Mouse (Mus musculus) testis, postnatal 10 days (tissue): ENCODE results near the gene Gak.
"Not testable (repeated sequence)": the region's sequence is repeated elsewhere in the genome, so short reads cannot be mapped to it uniquely, and the experiment has no call there.

Experiments
- DNase-seq: peaks from one replicate; pipeline ENCODE4 v3.0.0; 2021; ENCODE audit warnings: low spot score

Gak gene

DNA sequence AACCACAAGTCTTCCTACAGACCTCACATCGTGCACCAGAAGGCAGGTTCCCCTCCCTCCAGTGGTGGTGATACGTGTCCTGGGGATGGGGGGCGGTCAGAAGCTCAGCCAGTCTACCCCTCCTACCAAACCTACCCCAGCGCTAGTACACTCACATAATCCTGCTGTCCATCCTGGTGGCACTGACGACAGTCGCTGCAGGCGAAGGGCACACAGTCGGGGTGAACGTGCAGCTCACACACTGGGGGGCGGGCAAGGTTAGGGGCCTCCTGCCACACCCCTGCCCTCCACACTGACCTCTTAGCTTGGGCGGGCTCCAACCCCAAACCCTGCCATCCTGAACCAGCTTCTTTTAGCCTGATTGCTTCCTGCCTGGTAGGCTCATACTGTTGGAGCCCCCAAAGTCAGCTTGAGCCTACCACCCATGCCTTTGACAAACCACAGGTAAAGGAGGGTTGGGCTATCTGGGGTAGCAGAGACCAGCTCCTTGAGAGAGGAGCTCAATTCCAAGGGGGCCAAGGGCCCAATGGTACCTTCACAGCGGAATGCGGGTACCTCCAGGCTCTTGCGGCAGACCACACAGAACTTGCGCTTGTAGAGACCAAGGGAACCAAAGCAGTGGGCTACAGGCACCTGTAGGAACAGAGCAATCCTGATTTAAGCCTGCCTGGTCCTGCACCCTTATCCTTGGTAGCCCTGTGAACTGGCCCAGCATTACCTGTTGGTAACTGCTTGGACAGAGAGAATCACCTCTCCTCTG is 26.5 kb upstream of the Gak start:
- DNase-seq, result peak; percentile 36

GRCm38 (mm10) chr5:108655381-108655780 is 25.8 kb upstream of the Gak start:
- peak; percentile 27 for DNase-seq

DNA sequence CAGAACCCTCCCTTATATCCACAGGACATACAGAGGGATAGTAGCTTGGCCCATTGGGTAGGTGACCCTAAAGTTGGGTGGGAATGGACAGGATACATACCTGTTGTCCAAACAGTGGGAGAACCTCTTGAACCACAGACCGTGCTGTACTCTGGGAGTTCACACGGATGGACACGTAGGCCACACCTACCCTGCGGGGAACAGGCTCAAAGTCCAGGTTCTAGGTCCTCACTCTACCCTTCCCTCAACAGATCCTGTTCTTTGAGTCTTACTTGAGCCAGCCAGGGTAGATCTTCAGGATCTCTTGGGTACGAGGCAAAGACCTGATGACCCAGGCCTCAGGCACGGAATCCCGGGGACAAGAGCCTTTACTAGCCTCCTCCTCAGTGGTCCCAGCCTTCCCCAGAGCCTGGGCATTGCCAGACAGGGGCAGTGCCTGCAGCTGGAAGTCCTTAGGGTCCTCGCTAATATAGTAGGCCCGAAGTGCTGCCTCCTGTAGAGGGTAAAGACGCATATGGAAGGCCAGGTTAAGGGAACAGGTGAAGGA is 25.0 kb upstream of the Gak start:
- DNase-seq, result peak; percentile 30

GRCm38 (mm10) chr5:108653341-108653740 is 23.8 kb upstream of the Gak start:
- peak; percentile 39 for DNase-seq

- peak; percentile 49 for DNase-seq
These were observed 22.3 kb upstream of the Gak start for GRCm38 (mm10) chr5:108651823-108652222.

DNA sequence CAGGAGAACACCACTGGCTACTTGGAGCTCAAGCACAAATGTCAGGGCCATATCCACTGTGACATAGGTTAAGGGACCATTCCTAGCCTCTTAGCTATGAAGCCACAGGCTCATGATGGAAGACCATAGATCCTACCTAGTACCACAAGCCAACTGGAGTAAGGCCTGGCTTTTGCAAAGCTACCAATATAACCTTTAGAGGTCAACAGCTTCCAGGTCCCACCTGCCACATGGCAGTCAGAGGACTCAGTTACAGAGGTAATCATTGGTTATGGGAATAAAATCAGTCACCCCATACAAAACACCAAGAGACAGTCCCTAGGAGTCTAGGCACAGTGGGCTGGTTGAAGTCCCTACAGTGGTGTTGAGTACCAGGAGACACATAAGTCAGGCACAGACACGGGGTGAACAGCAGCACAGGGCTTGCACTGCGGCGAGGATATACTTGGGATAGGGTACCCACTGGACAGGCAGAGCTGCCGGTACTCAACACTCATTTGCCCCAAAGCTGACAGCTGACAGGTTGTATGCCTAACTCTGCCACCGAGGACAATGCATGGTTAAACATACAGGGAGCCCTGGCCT is 21.7 kb upstream of the Gak start:
- DNase-seq, result no peak

DNA sequence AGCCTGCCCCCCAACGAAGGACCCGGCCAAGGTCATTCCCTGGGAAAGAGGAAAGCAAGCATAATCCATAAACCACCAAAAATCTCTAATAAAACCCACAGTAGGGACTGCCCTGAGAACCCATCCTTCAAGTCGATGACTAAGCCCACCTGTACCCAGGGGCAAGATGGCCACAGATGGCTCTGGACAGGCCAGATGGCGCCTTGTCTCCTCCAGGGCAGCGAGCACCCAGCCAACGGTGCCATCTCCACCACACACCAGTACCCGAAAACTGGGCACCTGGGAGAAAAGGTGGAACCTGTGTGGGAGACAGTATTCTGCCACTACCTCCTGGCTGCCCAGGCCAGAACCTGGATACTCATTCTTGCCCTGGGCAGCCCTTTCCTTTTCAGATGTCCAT is 20.8 kb upstream of the Gak start:
- no peak for DNase-seq

DNA sequence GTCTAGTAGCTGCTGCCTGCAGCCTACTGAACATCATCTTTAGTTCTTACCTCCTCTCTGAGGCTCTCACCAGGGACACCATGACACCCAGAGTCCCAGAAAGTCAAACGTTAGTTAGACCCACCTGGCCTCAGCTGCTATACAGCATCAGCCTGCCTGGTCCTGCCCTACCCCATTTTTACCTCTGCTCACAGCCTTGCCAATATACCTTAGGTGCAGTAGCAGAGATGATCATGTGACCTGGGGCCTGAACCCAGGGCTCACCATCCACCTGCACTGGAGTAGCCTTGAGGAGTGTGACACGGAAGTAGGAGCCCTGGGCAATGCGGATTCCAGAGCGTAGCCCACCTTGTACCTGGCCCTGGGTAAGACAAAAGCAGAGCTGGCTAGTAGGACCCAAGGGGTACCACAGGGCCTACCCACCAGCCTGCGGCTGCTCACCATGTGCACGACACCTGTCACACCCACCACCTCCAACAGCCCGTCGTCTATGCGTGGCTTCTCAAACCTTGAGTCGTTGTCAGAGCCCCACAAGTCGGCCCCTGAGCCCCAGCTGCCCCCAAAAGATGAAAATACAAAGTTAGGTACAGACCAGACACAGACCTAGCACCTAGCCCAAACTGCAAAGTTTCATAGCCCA is 19.5 kb upstream of the Gak start:
- DNase-seq, result peak; percentile 38

- no peak for DNase-seq
These were observed 18.4 kb upstream of the Gak start for GRCm38 (mm10) chr5:108647820-108648465.

DNA sequence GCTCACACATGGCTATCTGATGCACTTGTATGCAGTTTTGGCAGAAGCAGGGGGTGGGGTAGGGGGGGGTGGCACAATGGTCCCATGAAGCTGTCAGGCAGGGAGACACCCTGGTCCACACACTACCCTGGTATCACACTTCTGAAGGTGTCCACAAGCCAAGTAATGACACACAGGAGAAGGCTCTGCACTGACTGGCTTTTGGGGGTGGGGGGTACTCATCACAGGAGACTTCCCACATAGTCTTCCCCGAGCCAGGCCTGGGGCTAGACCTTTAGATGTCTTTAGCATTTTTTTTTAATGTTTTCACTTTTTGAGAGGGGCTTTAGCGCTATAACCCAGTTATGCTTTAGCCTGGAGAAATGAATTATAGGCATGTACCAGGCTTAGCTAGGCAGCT is 17.8 kb upstream of the Gak start:
- no peak for DNase-seq

- DNase-seq, result no peak
These were observed 16.7 kb upstream of the Gak start for GRCm38 (mm10) chr5:108646343-108646660.

DNA sequence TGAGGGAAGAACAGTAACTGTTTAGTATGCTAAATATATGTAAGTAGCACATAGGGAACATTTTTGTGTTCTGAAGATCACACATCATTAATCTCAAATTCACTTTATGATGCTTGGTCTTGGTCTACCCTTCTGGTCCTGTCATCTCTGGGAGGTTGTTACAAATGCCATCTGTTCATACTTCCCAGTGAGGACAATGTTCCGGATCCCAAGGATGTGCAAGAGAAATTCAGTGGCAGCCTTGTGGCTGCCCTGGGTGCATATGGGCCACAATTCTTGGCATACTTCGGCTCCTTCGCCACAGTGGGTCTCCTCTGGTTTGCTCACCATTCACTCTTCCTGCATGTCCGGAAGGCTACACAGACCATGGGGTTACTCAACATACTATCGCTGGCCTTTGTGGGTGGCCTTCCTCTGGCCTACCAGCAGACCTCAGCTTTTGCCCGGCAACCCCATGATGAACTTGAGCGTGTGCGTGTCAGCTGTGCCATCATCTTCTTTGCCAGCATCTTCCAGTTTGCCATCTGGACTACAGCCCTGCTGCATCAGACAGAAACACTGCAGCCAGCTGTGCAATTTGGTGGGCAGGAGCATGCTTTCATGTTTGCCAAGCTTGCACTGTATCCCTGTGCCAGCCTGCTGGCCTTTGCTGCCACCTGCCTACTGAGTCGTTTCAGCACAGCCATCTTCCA is 16.2 kb upstream of the Gak start:
- no peak for DNase-seq

DNA sequence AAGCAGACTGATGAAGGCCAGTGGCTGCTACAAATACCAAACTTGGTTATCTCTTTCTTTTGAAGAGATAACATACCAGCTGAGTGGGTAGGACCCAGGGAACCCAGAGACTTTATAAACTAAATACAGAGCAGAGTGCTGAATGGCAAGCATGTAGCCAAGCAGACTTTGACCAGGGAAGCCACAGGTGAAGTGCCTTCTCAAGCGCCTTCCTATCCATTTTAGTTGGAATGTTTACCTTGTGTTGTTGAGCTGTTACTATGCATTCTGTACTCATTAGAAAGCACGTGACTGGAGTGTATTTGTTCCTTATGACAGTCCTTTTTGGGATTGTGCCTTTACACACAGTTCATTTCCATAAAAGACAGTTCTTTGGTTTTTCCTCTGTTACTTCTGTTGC is 14.1 kb upstream of the Gak start:
- no peak for DNase-seq

DNA sequence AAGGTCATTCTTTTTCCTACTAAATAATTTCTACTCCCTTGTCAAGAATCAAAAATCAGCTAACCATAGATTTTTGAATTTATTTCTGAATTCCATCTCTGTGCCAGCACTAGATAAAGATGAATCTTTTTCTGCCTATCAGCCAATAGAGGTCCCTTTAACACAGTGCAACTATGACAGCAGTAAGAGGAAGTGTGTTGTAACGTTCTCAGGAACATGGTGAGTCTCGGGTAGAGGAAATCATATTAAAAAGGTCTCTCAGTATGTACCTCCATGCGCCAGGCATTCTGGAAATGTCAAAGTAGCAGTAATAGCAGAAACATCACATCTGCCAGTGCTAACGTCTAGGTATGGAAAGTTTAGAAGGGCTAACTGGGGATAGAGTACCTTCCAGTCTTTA is 6.6 kb upstream of the Gak start:
- DNase-seq, result no peak

DNA sequence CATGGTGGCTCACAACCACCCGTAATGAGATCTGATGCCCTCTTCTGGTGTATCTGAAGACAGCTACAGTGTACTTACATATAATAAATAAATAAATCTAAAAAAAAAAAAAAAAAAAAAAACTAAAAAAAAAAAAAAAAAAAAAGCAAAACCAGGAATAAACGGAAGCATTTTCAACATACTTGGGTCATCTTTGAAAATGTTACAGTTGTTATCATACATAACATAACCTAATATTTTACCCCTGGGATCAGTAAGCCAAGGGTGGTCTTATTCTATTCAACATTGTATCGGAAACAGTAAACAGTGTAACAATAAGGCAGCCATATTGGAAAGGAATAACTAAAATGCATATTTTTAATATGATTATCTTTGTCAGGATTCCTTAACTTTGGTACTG is 4.5 kb upstream of the Gak start:
- DNase-seq, result not testable (repeated sequence)

- DNase-seq, result no peak
These were observed 4.1 kb upstream of the Gak start for GRCm38 (mm10) chr5:108633676-108634075.

DNA sequence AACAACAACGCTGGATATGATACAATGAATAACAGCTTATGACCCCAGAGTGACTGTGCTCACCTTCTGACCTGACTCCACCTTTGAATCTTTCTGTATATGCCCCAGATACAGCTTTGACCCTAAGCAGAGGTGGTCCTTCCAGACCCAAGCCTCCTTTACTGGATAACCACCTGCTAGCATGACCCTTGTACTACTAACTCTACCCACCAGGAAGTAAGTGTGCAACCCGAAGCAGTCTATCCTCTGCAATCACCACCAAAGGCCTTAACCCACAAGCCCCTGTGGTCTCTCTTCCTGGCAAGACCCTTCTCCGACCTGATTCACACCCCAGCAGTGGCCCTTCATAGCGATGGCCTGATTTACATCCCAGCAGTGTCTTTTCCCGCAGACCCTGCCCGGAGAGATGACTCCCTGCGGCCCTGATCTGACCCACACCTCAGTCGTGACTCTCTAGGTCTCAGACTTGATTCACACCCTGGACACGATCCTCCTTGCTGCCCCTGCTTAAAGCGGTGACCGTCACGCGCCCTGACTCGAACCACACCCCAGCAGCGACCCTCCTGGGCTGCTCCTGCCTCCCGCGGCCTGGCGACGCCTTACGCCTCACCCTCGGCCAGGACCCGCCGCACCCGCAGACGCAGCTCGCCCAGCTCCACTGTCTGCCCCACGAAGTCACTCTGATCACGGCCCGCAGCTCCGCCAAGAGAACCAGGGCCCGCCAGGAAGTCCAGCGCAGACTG is 493 bp downstream of the Gak start:
- no peak for DNase-seq

- no peak for DNase-seq
These were observed 3.4 kb downstream of the Gak start for GRCm38 (mm10) chr5:108626050-108626660.

GRCm38 (mm10) chr5:108621870-108622269 is 7.7 kb downstream of the Gak start:
- no peak for DNase-seq

DNA sequence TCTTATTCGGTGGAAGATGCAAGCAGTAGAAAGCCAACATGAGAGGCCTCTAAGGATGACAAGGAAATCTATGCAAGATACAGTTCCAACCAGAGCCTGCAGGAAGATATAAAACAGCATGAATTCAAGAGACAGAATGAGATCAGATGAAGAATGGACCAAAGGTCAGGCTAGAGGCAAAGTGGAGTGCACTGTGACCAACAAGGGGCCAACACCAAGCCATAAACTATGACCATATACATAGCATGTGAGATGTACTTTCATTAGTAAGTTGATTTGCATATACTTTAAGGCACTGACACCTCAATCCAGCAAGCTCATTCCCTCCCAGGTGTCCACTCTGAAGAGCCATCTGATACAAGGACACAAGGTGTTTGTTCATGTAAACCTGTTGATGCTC is 19.1 kb downstream of the Gak start:
- DNase-seq, result no peak

DNA sequence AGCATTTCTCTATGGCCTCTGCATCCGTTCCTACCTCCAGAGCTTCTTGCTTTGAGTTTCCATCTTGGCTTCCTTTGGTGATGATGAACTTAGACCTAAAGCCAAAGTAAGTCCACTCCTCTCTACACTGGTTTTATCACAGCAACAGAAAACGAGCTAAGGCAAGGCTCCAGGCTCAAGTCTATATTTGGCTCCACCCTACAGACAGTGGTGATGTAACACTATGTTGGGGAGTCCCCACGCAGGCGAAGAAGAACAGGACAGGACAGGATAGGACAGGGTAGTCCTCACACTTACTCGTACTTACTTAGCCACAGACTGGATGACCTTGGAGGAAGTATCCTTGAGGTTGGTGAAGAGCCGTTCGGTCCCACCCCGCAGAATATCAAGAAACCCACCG is 27.0 kb downstream of the Gak start:
- DNase-seq, result no peak
